ENCODE assay signal across 8 mouse cellular contexts in the genomic region with DNA sequence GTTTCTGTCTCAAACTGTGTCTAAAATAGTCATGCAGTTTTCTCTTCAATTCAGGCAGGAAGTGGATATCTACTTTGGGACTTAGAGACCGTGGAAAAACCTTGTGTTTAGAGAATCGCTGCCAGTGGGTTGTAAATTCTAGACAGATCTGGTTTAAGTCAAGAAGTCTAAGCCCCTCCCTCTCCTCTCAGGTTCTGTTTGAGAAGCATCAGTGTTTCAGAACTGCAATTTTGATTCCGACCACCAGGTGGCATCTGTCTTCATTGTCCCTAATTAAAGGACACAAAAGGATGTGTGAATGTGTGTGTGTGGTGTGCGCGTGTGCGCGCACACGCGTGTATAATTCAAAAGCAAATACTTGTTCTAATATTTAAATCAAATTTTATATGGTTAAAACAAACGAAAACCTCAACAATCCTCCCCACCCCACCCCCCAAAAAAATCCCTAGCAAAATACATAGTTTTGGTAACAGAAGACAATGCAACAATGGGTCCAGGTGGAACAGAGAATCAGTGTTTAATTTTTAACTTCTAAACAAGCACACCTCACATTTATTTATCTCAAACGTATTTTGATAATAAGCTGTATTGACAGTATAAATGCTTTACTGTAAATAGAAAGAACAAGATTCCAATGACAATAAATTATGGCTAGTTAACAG. TPM values are rescaled to one million over a fixed set of nuclear protein-coding genes. Genes with fewer than 3 reads are reported as not detected.
DNase-seq lines count a peak whose midpoint lies in the region; ATAC-seq lines count a peak whose summit lies in the region.

No protein-coding gene starts in this region.

- H3K4me2 ChIP-seq in heart, embryonic 11.5 days = no peak overlapping the region
- H3K4me2 ChIP-seq in midbrain, embryonic 14.5 days (ENCODE audit: low read length) = peak overlapping the region; percentile 37

- H3K4me1 ChIP-seq in heart, embryonic 11.5 days (ENCODE audit: control insufficient read depth, insufficient read depth, low read length) = no peaks in the 10 kb centered on the region
- no peaks in the 10 kb centered on the region for H3K4me1 ChIP-seq in midbrain, embryonic 14.5 days (ENCODE audit: control insufficient read depth, insufficient read depth, low read length)

- intact Hi-C loops in left cerebral cortex, postnatal 36 days (cut with DNase I) = loop anchor here (2.0 kb wide), 1 partner anchor 69 kb away; the partner anchor contains the start of gene Armcx1

- no peak overlapping the region for H3K4me3 ChIP-seq in heart, embryonic 11.5 days (ENCODE audit: low read depth, low read length)
- H3K4me3 ChIP-seq in midbrain, embryonic 14.5 days (replicated peaks; ENCODE audit: low read depth, low read length) = no peak overlapping the region

- H3K36me3 ChIP-seq in heart, embryonic 11.5 days (ENCODE audit: control insufficient read depth, insufficient read depth, low read length) = no peaks in the 10 kb centered on the region
- no peaks in the 10 kb centered on the region for H3K36me3 ChIP-seq in midbrain, embryonic 14.5 days (ENCODE audit: control insufficient read depth, insufficient read depth, low read length)

- no peak overlapping the region for H3K9ac ChIP-seq in heart, embryonic 11.5 days (ENCODE audit: low read depth, low read length)
- H3K9ac ChIP-seq in midbrain, embryonic 14.5 days (replicated peaks; ENCODE audit: low read length) = no peak overlapping the region

- no peak overlapping the region for H3K27ac ChIP-seq in heart, embryonic 11.5 days (ENCODE audit: low read depth, low read length)
- no peak overlapping the region for H3K27ac ChIP-seq in midbrain, embryonic 14.5 days (replicated peaks; ENCODE audit: low read depth, low read length)

- no peak for ATAC-seq in heart, embryonic 11.5 days (replicated peaks; ENCODE audit: insufficient number of reproducible peaks, low FRiP score, low TSS enrichment)
- peak; percentile 57; the same call in 1 of the 2 replicates for ATAC-seq in midbrain, embryonic 14.5 days (ENCODE audit: low FRiP score, low TSS enrichment)

- 27% methylated on average over 11 of the region's 11 CpGs for WGBS in heart, embryonic 11.5 days (ENCODE audit: insufficient replicate concordance)
- 24% methylated on average over 11 of the region's 11 CpGs for WGBS in midbrain, embryonic 14.5 days

- H3K9me3 ChIP-seq in heart, embryonic 11.5 days (replicated peaks; ENCODE audit: control insufficient read depth, low read length) = no peaks in the 10 kb centered on the region
- H3K9me3 ChIP-seq in midbrain, embryonic 14.5 days (ENCODE audit: control insufficient read depth, low read length) = no peaks in the 10 kb centered on the region

- DNase-seq in heart, adult 11 months = peak; percentile 93
- peak; percentile 95 for DNase-seq in embryo, embryonic 10.5 days (ENCODE audit: low spot score)
- DNase-seq in gastrocnemius, postnatal 4 days (ENCODE audit: low spot score in 2 of 2) = peak; percentile 46 to 74
- DNase-seq in kidney, adult 18-20 months = peak; percentile 76
- peak; percentile 31 to 56 for DNase-seq in left cerebral cortex, postnatal 36 days (ENCODE audit: low spot score in 2 of 2)
- DNase-seq in midbrain, embryonic 14.5 days = peak; percentile 93
- peak; percentile 27 for DNase-seq in spleen, adult 12 weeks (ENCODE audit: low spot score)

- H3K27me3 ChIP-seq in heart, embryonic 11.5 days (ENCODE audit: control insufficient read depth, insufficient read depth, low read length) = no peaks in the 10 kb centered on the region
- no peaks in the 10 kb centered on the region for H3K27me3 ChIP-seq in midbrain, embryonic 14.5 days (ENCODE audit: control insufficient read depth, insufficient read depth, low read length)

RNA-seq across cellular contexts. Expression of gene Armcx4, which starts 38.2 kb away (rescaled TPM):
- polyA plus RNA-seq in heart, embryonic 11.5 days (2014; fragmentation: Nextera tagmentation; extraction: Ambion mirVana) = 4.6 and 5.1 TPM in 2 replicates
- total RNA-seq in gastrocnemius, postnatal 4 days (2021) = 10 to 100 TPM; 61.9 to 63.9 TPM
- 10 to 100 TPM; 36.3 to 36.4 TPM for total RNA-seq in left cerebral cortex, postnatal 36 days (2021)
- 7.1 TPM in 2 replicates for polyA plus RNA-seq in midbrain, embryonic 14.5 days (2014; fragmentation: Nextera tagmentation; extraction: Ambion mirVana)

RNA-seq across cellular contexts. Expression of gene Hnrnph2, which starts 47.2 kb away (rescaled TPM):
- 83.0 and 125 TPM in 2 replicates for polyA plus RNA-seq in heart, embryonic 11.5 days (2014; fragmentation: Nextera tagmentation; extraction: Ambion mirVana)
- total RNA-seq in gastrocnemius, postnatal 4 days (2021) = 10 to 100 TPM; 75.2 to 82.0 TPM
- 100 to 1,000 TPM; 154 to 156 TPM for total RNA-seq in left cerebral cortex, postnatal 36 days (2021)
- 92.3 and 106 TPM in 2 replicates for polyA plus RNA-seq in midbrain, embryonic 14.5 days (2014; fragmentation: Nextera tagmentation; extraction: Ambion mirVana)

RNA-seq across cellular contexts. Expression of gene Gla, which starts 47.2 kb away (rescaled TPM):
- 3.7 TPM in 2 replicates for polyA plus RNA-seq in heart, embryonic 11.5 days (2014; fragmentation: Nextera tagmentation; extraction: Ambion mirVana)
- total RNA-seq in gastrocnemius, postnatal 4 days (2021) = 1 to 10 TPM; 2.4 to 2.9 TPM
- total RNA-seq in left cerebral cortex, postnatal 36 days (2021) = 10 to 100 TPM; 11.0 TPM
- 1.6 and 1.9 TPM in 2 replicates for polyA plus RNA-seq in midbrain, embryonic 14.5 days (2014; fragmentation: Nextera tagmentation; extraction: Ambion mirVana)

Comparison
In these comparisons a context has a peak if more than half of its experiments do, and no peak if none do; other contexts are left out.
1. DNase-seq: peak in every context shown above with its lines; median percentile 95 in embryo, embryonic 10.5 days; 93 in heart, adult 11 months; 93 in midbrain, embryonic 14.5 days; 76 in kidney, adult 18-20 months; 60 in gastrocnemius, postnatal 4 days; 44 in left cerebral cortex, postnatal 36 days; 27 in spleen, adult 12 weeks.